In genomic region chr10:79853392-79853791, GRCm38 (mm10) we compare ENCODE assay signal across 8 mouse cellular contexts. TPM values are rescaled to one million over a fixed set of nuclear protein-coding genes. Genes with fewer than 3 reads are reported as not detected.
A peak's percentile ranks its signal among the peaks of the same experiment; 100 is the strongest.
DNase-seq lines count a peak whose midpoint lies in the region; ATAC-seq and TF ChIP-seq lines count a peak whose summit lies in the region.

No protein-coding gene starts in this region.

- peak overlapping the region; percentile 65 for H3K9ac ChIP-seq in hindbrain, postnatal 0 days (replicated peaks; ENCODE audit: low read length)

- no peaks in the 10 kb centered on the region for H3K36me3 ChIP-seq in hindbrain, postnatal 0 days (ENCODE audit: insufficient read depth, low read length)

- 0% methylated on average over 15 of the region's 15 CpGs for WGBS in hindbrain, postnatal 0 days

- H3K27ac ChIP-seq in gastrocnemius, adult 2 months: peak overlapping the region; percentile 99
- H3K27ac ChIP-seq in hindbrain, postnatal 0 days: peak overlapping the region; percentile 100

- peaks cover 47% of the 10 kb centered on the region for H3K4me1 ChIP-seq in hindbrain, postnatal 0 days (ENCODE audit: insufficient read depth, low read length)

- H3K4me3 ChIP-seq in gastrocnemius, adult 2 months: peak overlapping the region; percentile 84
- H3K4me3 ChIP-seq in hindbrain, postnatal 0 days (ENCODE audit: low read length): peak overlapping the region; percentile 96

- H3K9me3 ChIP-seq in hindbrain, postnatal 0 days (ENCODE audit: low read length): no peaks in the 10 kb centered on the region

- intact Hi-C loops in gastrocnemius, adult 2 months (cut with DNase I): loop anchor here (2.0 to 5.0 kb wide), 3 partner anchors 15 to 71 kb away; no protein-coding TSS in a partner anchor
- intact Hi-C loops in left cerebral cortex, postnatal 10 days (cut with DNase I): no loop called here

- H3K4me2 ChIP-seq in hindbrain, postnatal 0 days (ENCODE audit: low read depth, low read length): peak overlapping the region; percentile 71

- H3K27me3 ChIP-seq in hindbrain, postnatal 0 days (ENCODE audit: insufficient read depth, low read length): no peaks in the 10 kb centered on the region

- no peak for TF ChIP-seq CTCF in gastrocnemius, adult 2 months (IDR thresholded peaks at IDR 0.05)
- TF ChIP-seq CTCF in hindbrain, postnatal 0 days (IDR thresholded peaks at IDR 0.05; ENCODE audit: low read depth): no peak

- peak; percentile 91 for DNase-seq in adipocyte (ENCODE audit: low spot score)
- peak; percentile 97 for DNase-seq in gastrocnemius, adult 2 months
- DNase-seq in hindbrain, postnatal 0 days (ENCODE audit: low spot score): peak; percentile 97
- DNase-seq in left cerebral cortex, postnatal 10 days (ENCODE audit: extremely low spot score in 1 of 2, low spot score in 2 of 2): peak; percentile 91 to 98
- DNase-seq in mesoderm, embryonic 11.5 days (ENCODE audit: low read depth, low spot score): peak; percentile 69
- peak; percentile 40 for DNase-seq in spleen, adult 12 weeks (ENCODE audit: low spot score)

- ATAC-seq in common myeloid progenitor, adult 5-6 weeks (replicated peaks; ENCODE audit: low read depth, poor library complexity, severe bottlenecking): 0 out of 2 replicates have a peak, but pooled peaks have one; percentile 6
- peak; percentile 36 for ATAC-seq in hindbrain, postnatal 0 days
- ATAC-seq in erythroid progenitor cell, adult 5-6 weeks (replicated peaks; ENCODE audit: low FRiP score, poor library complexity, severe bottlenecking): no peak

RNA-seq across cellular contexts. Expression of gene Ptbp1, which starts 0.8 kb away (rescaled TPM):
- 210 and 221 TPM in 2 replicates for total RNA-seq in common myeloid progenitor, adult 5-6 weeks (2017)
- total RNA-seq in gastrocnemius, adult 2 months (2021): 10 to 100 TPM; 18.8 to 25.1 TPM
- 166 and 173 TPM in 2 replicates for total RNA-seq in hindbrain, postnatal 0 days (2014; rRNA removed)
- polyA plus RNA-seq in hindbrain, postnatal 0 days (2015; fragmentation: Nextera tagmentation; extraction: Ambion mirVana): 58.9 and 65.5 TPM in 2 replicates
- 10 to 100 TPM; 58.2 to 62.2 TPM for total RNA-seq in left cerebral cortex, postnatal 10 days (2021)
- 134 and 185 TPM in 2 replicates for total RNA-seq in erythroid progenitor cell, adult 5-6 weeks (2015; ENCODE audit: low replicate concordance)
- 89.3 and 94.7 TPM in 2 replicates for total RNA-seq in erythroid progenitor cell, adult 5-6 weeks (2017; ENCODE audit: low replicate concordance)

RNA-seq across cellular contexts. Expression of gene Prtn3, which starts 20.9 kb away (rescaled TPM):
- total RNA-seq in common myeloid progenitor, adult 5-6 weeks (2017): 131 and 159 TPM in 2 replicates
- not detected for total RNA-seq in gastrocnemius, adult 2 months (2021)
- 9.4 and 20.5 TPM in 2 replicates for total RNA-seq in hindbrain, postnatal 0 days (2014; rRNA removed)
- 11.6 and 11.8 TPM in 2 replicates for polyA plus RNA-seq in hindbrain, postnatal 0 days (2015; fragmentation: Nextera tagmentation; extraction: Ambion mirVana)
- total RNA-seq in left cerebral cortex, postnatal 10 days (2021): 1 to 10 TPM; 4.5 to 5.2 TPM
- 247 and 296 TPM in 2 replicates for total RNA-seq in erythroid progenitor cell, adult 5-6 weeks (2015; ENCODE audit: low replicate concordance)
- 52.3 and 54.7 TPM in 2 replicates for total RNA-seq in erythroid progenitor cell, adult 5-6 weeks (2017; ENCODE audit: low replicate concordance)

RNA-seq across cellular contexts. Expression of gene Plppr3, which starts 21.0 kb away (rescaled TPM):
- 40.8 and 46.6 TPM in 2 replicates for total RNA-seq in common myeloid progenitor, adult 5-6 weeks (2017)
- total RNA-seq in gastrocnemius, adult 2 months (2021): under 1 TPM in 1 of 2 experiments, not detected in 1; 0.17 TPM
- total RNA-seq in hindbrain, postnatal 0 days (2014; rRNA removed): 487 and 541 TPM in 2 replicates
- polyA plus RNA-seq in hindbrain, postnatal 0 days (2015; fragmentation: Nextera tagmentation; extraction: Ambion mirVana): 268 and 283 TPM in 2 replicates
- 100 to 1,000 TPM; 135 to 142 TPM for total RNA-seq in left cerebral cortex, postnatal 10 days (2021)
- total RNA-seq in erythroid progenitor cell, adult 5-6 weeks (2015; ENCODE audit: low replicate concordance): 0.84 TPM in 1 of 2 replicates, not detected in the other
- 0.83 and 1.7 TPM in 2 replicates for total RNA-seq in erythroid progenitor cell, adult 5-6 weeks (2017; ENCODE audit: low replicate concordance)

RNA-seq across cellular contexts. Expression of gene Misp, which starts 32.6 kb away (rescaled TPM):
- total RNA-seq in common myeloid progenitor, adult 5-6 weeks (2017): not detected in 2 replicates
- not detected for total RNA-seq in gastrocnemius, adult 2 months (2021)
- 0.05 and 0.22 TPM in 2 replicates for total RNA-seq in hindbrain, postnatal 0 days (2014; rRNA removed)
- polyA plus RNA-seq in hindbrain, postnatal 0 days (2015; fragmentation: Nextera tagmentation; extraction: Ambion mirVana): 0.33 TPM in 1 of 2 replicates, not detected in the other
- under 1 TPM; 0.30 to 0.51 TPM for total RNA-seq in left cerebral cortex, postnatal 10 days (2021)
- not detected in 2 replicates for total RNA-seq in erythroid progenitor cell, adult 5-6 weeks (2015; ENCODE audit: low replicate concordance)
- not detected in 2 replicates for total RNA-seq in erythroid progenitor cell, adult 5-6 weeks (2017; ENCODE audit: low replicate concordance)

RNA-seq across cellular contexts. Expression of gene Elane, which starts 32.7 kb away (rescaled TPM):
- total RNA-seq in common myeloid progenitor, adult 5-6 weeks (2017): 61.2 and 92.1 TPM in 2 replicates
- not detected for total RNA-seq in gastrocnemius, adult 2 months (2021)
- not detected in 2 replicates for total RNA-seq in hindbrain, postnatal 0 days (2014; rRNA removed)
- 0.24 TPM in 1 of 2 replicates, not detected in the other for polyA plus RNA-seq in hindbrain, postnatal 0 days (2015; fragmentation: Nextera tagmentation; extraction: Ambion mirVana)
- not detected for total RNA-seq in left cerebral cortex, postnatal 10 days (2021)
- 613 and 617 TPM in 2 replicates for total RNA-seq in erythroid progenitor cell, adult 5-6 weeks (2015; ENCODE audit: low replicate concordance)
- total RNA-seq in erythroid progenitor cell, adult 5-6 weeks (2017; ENCODE audit: low replicate concordance): 146 and 166 TPM in 2 replicates

Comparison
In these comparisons a context has a peak if more than half of its experiments do, and no peak if none do; other contexts are left out.
1. DNase-seq: peak in every context shown above with its lines; median percentile 97 in gastrocnemius, adult 2 months; 97 in hindbrain, postnatal 0 days; 94 in left cerebral cortex, postnatal 10 days; 91 in adipocyte; 69 in mesoderm, embryonic 11.5 days; 40 in spleen, adult 12 weeks.
2. RNA of gene Prtn3, which starts 20.9 kb away (total RNA-seq): 52.3 to 296 TPM in erythroid progenitor cell, adult 5-6 weeks, 131 to 159 TPM in common myeloid progenitor, adult 5-6 weeks, 9.4 to 20.5 TPM in hindbrain, postnatal 0 days and 4.5 to 5.2 TPM in left cerebral cortex, postnatal 10 days; not detected in gastrocnemius, adult 2 months; every median in the first group is over 4 times any median in the second.
3. RNA of gene Plppr3, which starts 21.0 kb away (total RNA-seq): 487 to 541 TPM in hindbrain, postnatal 0 days, 135 to 142 TPM in left cerebral cortex, postnatal 10 days and 40.8 to 46.6 TPM in common myeloid progenitor, adult 5-6 weeks; 0.83 to 1.7 TPM in erythroid progenitor cell, adult 5-6 weeks and 0.17 TPM in gastrocnemius, adult 2 months; every median in the first group is over 10 times any median in the second.